Mouse (Mus musculus): ENCODE measurements around the gene Prdx2.

The Prdx2 gene

GRCm38 (mm10) chr8:84977435-84978247, 8.3 kb downstream of the Prdx2 start:
- peak in 1 of 2 experiments; percentile 61 for DNase-seq (ENCODE audit: low spot score in 2 of 2)

GRCm38 (mm10) chr8:84978248-84978940, 9.0 kb downstream of the Prdx2 start, which contains the start of gene Junb:
Junb (minus strand) TSS chr8:84978718.
- DNase-seq (ENCODE audit: low spot score in 2 of 2): peak; percentile 91 to 97

- DNase-seq (ENCODE audit: low spot score in 2 of 2): peak; percentile 84 to 95
Measured at GRCm38 (mm10) chr8:84979599-84980421, 10.4 kb downstream of the Prdx2 start.

GRCm38 (mm10) chr8:84980622-84981358, 11.4 kb downstream of the Prdx2 start:
- DNase-seq (ENCODE audit: low spot score in 2 of 2): peak in 1 of 2 experiments; percentile 58

- DNase-seq (ENCODE audit: low spot score in 2 of 2): no peak
Measured at GRCm38 (mm10) chr8:84981644-84982498, 12.5 kb downstream of the Prdx2 start.

GRCm38 (mm10) chr8:84982499-84983011, 13.2 kb downstream of the Prdx2 start:
- no peak for DNase-seq (ENCODE audit: low spot score in 2 of 2)

- no peak for DNase-seq (ENCODE audit: low spot score in 2 of 2)
Measured at GRCm38 (mm10) chr8:84984294-84985048, 15.1 kb downstream of the Prdx2 start.

GRCm38 (mm10) chr8:84985049-84985683, 15.8 kb downstream of the Prdx2 start:
- DNase-seq (ENCODE audit: low spot score in 2 of 2): no peak

- DNase-seq (ENCODE audit: low spot score in 2 of 2): peak; percentile 93 to 94
Measured at GRCm38 (mm10) chr8:84985684-84986378, 16.4 kb downstream of the Prdx2 start.

- no peak for DNase-seq (ENCODE audit: low spot score in 2 of 2)
Measured at GRCm38 (mm10) chr8:84986379-84986945, 17.1 kb downstream of the Prdx2 start.

- no peak for DNase-seq (ENCODE audit: low spot score in 2 of 2)
Measured at GRCm38 (mm10) chr8:84987388-84987787, 18.0 kb downstream of the Prdx2 start.

GRCm38 (mm10) chr8:84987903-84988302, 18.5 kb downstream of the Prdx2 start:
- DNase-seq (ENCODE audit: low spot score in 2 of 2): no peak

GRCm38 (mm10) chr8:84989311-84989731, 19.9 kb downstream of the Prdx2 start:
- DNase-seq (ENCODE audit: low spot score in 2 of 2): no peak

- peak in 1 of 2 experiments; percentile 93 for DNase-seq (ENCODE audit: low spot score in 2 of 2)
Measured at GRCm38 (mm10) chr8:84989810-84990209, 20.4 kb downstream of the Prdx2 start.

GRCm38 (mm10) chr8:84990349-84990748, 21.0 kb downstream of the Prdx2 start, which contains the start of gene Hook2:
Hook2 (plus strand) TSS chr8:84990603.
- DNase-seq (ENCODE audit: low spot score in 2 of 2): peak; percentile 93 to 98

- DNase-seq (ENCODE audit: low spot score in 2 of 2): peak in 1 of 2 experiments; percentile 48
Measured at GRCm38 (mm10) chr8:84990836-84991235, 21.4 kb downstream of the Prdx2 start.

GRCm38 (mm10) chr8:84994375-84994774, 25.0 kb downstream of the Prdx2 start:
- DNase-seq (ENCODE audit: low spot score in 2 of 2): no peak

- no peak for DNase-seq (ENCODE audit: low spot score in 2 of 2)
Measured at GRCm38 (mm10) chr8:84995680-84996079, 26.3 kb downstream of the Prdx2 start.
